Mouse (Mus musculus) forebrain, embryonic 14.5 days (tissue): ENCODE data around the gene St6gal1. TPM values are rescaled to one million over a fixed set of nuclear protein-coding genes. Genes with fewer than 3 reads are reported as not detected.
A peak's percentile ranks its signal among the peaks of the same experiment; 100 is the strongest.

Source experiments
- ATAC-seq: fragments of 200-750 bp; cut with Nextera tagmentation; 2 replicates; pipeline ENCODE4 v1.8.0; 2017; ENCODE audit warnings: mild to moderate bottlenecking, moderate library complexity
- DNase-seq: peaks from one replicate; pipeline ENCODE4 v3.0.0-alpha.2; 2015; ENCODE audit warnings: low spot score
- H3K27ac ChIP-seq: fragments of 300-500 bp; sonication (generic); 2 replicates; pipeline ENCODE4 v1.5.1; 2014; ENCODE audit warnings: low read depth, mild to moderate bottlenecking, control low read depth, low read length, moderate library complexity
- H3K27me3 ChIP-seq: fragments of 300-500 bp; sonication (generic); replicated peaks from 2 replicates; pipeline ENCODE4 v1.6.1; 2014; ENCODE audit warnings: low read length, control low read depth, mixed read lengths; ENCODE audit not compliant: control insufficient read depth, insufficient read depth
- H3K36me3 ChIP-seq: fragments of 300-500 bp; sonication (generic); 2 replicates; pipeline ENCODE4 v1.6.1; 2014; ENCODE audit warnings: low read length, control low read depth; ENCODE audit not compliant: control insufficient read depth, insufficient read depth
- H3K4me1 ChIP-seq: fragments of 300-500 bp; sonication (generic); 2 replicates; pipeline ENCODE4 v1.6.1; 2014; ENCODE audit warnings: antibody characterized with exemption, low read length, control low read depth; ENCODE audit not compliant: control insufficient read depth, insufficient read depth
- H3K4me2 ChIP-seq: fragments of 300-500 bp; sonication (generic); 2 replicates; pipeline ENCODE4 v1.6.1; 2014; ENCODE audit warnings: mild to moderate bottlenecking, control low read depth, low read length
- H3K4me3 ChIP-seq: fragments of 300-500 bp; sonication (generic); 2 replicates; pipeline ENCODE4 v1.5.1; 2014; ENCODE audit warnings: low read depth, low read length, control low read depth
- H3K9ac ChIP-seq: fragments of 300-500 bp; sonication (generic); 2 replicates; pipeline ENCODE4 v1.6.1; 2014; ENCODE audit warnings: mild to moderate bottlenecking, low read length, control low read depth, moderate library complexity
- H3K9me3 ChIP-seq: fragments of 300-500 bp; sonication (generic); replicated peaks from 2 replicates; pipeline ENCODE4 v1.6.1; 2016; ENCODE audit warnings: low read length, control low read depth, mixed read lengths; ENCODE audit not compliant: control insufficient read depth
- WGBS: fragments of 180-500 bp; shearing (Covaris S2); extraction: QIAGEN DNeasy Blood & Tissue Kit; methylation state at CpG from one replicate; pipeline ENCODE4 v1.1.7; 2014; 5-methylcytosine and 5-hydroxymethylcytosine counted together
- polyA plus RNA-seq: library from polyadenylated mRNA; unstranded; fragments of >200 nt; fragmentation: Nextera tagmentation; extraction: Ambion mirVana; gene quantifications from 2 replicates; pipeline ENCODE4 v1.2.1, GENCODE M21; 2014

The St6gal1 gene
- polyA plus RNA-seq, 1 experiment from 2014 or later, result 46.0 TPM

GRCm38 (mm10) chr16:23251445-23251773, 26.9 kb downstream of the St6gal1 start:
- Histone ChIP-seq H3K36me3 (no peaks in the 10 kb centered on the region), H3K27me3 (no peaks in the 10 kb centered on the region), H3K9me3 (no peaks in the 10 kb centered on the region), H3K27ac (no peak overlapping the region), H3K4me3 (no peak overlapping the region), H3K9ac (no peak overlapping the region), H3K4me1 (peaks cover 14% of the 10 kb centered on the region; the same call in 1 of the 2 replicates), H3K4me2 (no peak overlapping the region)
- DNase-seq (no peak), ATAC-seq (peak; percentile 42; the same call in 1 of the 2 replicates)
- WGBS, result 68% methylated on average over 2 of the region's 2 CpGs

- no peak for ATAC-seq
- H3K27me3 ChIP-seq, result no peaks in the 10 kb centered on the region
- H3K9ac ChIP-seq, result no peak overlapping the region
- H3K4me3 ChIP-seq, result no peak overlapping the region
- H3K4me2 ChIP-seq, result no peak overlapping the region
- H3K36me3 ChIP-seq, result peaks cover 4% of the 10 kb centered on the region; the same call in 1 of the 2 replicates
- H3K27ac ChIP-seq, result no peak overlapping the region
- H3K9me3 ChIP-seq, result no peaks in the 10 kb centered on the region
- DNase-seq, result no peak
- WGBS, result 56% methylated on average over 6 of the region's 6 CpGs
- peaks cover 17% of the 10 kb centered on the region; the same call in 1 of the 2 replicates for H3K4me1 ChIP-seq
These were observed 29.1 kb downstream of the St6gal1 start for GRCm38 (mm10) chr16:23253620-23254019.

GRCm38 (mm10) chr16:23254062-23254461, 29.5 kb downstream of the St6gal1 start:
- DNase-seq (no peak), ATAC-seq (no peak)
- Histone ChIP-seq H3K36me3 (peaks cover 4% of the 10 kb centered on the region; the same call in 1 of the 2 replicates), H3K9me3 (no peaks in the 10 kb centered on the region), H3K4me3 (no peak overlapping the region), H3K4me2 (no peak overlapping the region), H3K9ac (no peak overlapping the region), H3K27me3 (no peaks in the 10 kb centered on the region), H3K27ac (no peak overlapping the region), H3K4me1 (peaks cover 21% of the 10 kb centered on the region)
- 88% methylated on average over 1 of the region's 1 CpGs for WGBS

GRCm38 (mm10) chr16:23256638-23257037, 32.1 kb downstream of the St6gal1 start:
- Histone ChIP-seq H3K9ac (no peak overlapping the region), H3K4me1 (peaks cover 12% of the 10 kb centered on the region), H3K36me3 (peaks cover 4% of the 10 kb centered on the region; the same call in 1 of the 2 replicates), H3K27me3 (no peaks in the 10 kb centered on the region), H3K4me3 (no peak overlapping the region), H3K4me2 (no peak overlapping the region), H3K9me3 (no peaks in the 10 kb centered on the region), H3K27ac (no peak overlapping the region)
- DNase-seq, result no peak
- ATAC-seq, result no peak
- WGBS, result 69% methylated on average over 7 of the region's 7 CpGs

- H3K4me2 ChIP-seq, result no peak overlapping the region
- H3K4me1 ChIP-seq, result peaks cover 12% of the 10 kb centered on the region
- WGBS, result 3% methylated on average over 7 of the region's 7 CpGs
These were observed 33.9 kb downstream of the St6gal1 start for GRCm38 (mm10) chr16:23258429-23258822.

GRCm38 (mm10) chr16:23258823-23259457, 34.4 kb downstream of the St6gal1 start:
- DNase-seq (peak; percentile 56), ATAC-seq (peak; percentile 26; the same call in 1 of the 2 replicates)
- WGBS, result 2% methylated on average over 4 of the region's 4 CpGs
- Histone ChIP-seq H3K4me1 (peaks cover 12% of the 10 kb centered on the region), H3K27me3 (no peaks in the 10 kb centered on the region), H3K36me3 (peaks cover 4% of the 10 kb centered on the region; the same call in 1 of the 2 replicates), H3K9ac (no peak overlapping the region), H3K9me3 (no peaks in the 10 kb centered on the region), H3K27ac (no peak overlapping the region), H3K4me2 (no peak overlapping the region), H3K4me3 (no peak overlapping the region)

More at GRCm38 (mm10) chr16:23258429-23258822, 33.9 kb downstream of the St6gal1 start:
- no peak overlapping the region for H3K4me3 ChIP-seq
- peaks cover 4% of the 10 kb centered on the region; the same call in 1 of the 2 replicates for H3K36me3 ChIP-seq
- ATAC-seq (0 out of 2 replicates have a peak, but pooled peaks have one; percentile 31), DNase-seq (no peak)
- H3K27me3 ChIP-seq, result no peaks in the 10 kb centered on the region
- H3K9ac ChIP-seq, result no peak overlapping the region
- no peak overlapping the region; the same call in 1 of the 2 replicates for H3K27ac ChIP-seq
- H3K9me3 ChIP-seq, result no peaks in the 10 kb centered on the region

- Histone ChIP-seq H3K36me3 (peaks cover 8% of the 10 kb centered on the region), H3K27me3 (no peaks in the 10 kb centered on the region), H3K4me2 (no peak overlapping the region), H3K4me3 (no peak overlapping the region), H3K4me1 (peaks cover 12% of the 10 kb centered on the region), H3K9ac (no peak overlapping the region), H3K9me3 (no peaks in the 10 kb centered on the region), H3K27ac (no peak overlapping the region)
- DNase-seq (no peak), ATAC-seq (no peak)
- 42% methylated on average over 3 of the region's 3 CpGs for WGBS
These were observed 35.0 kb downstream of the St6gal1 start for GRCm38 (mm10) chr16:23259580-23259979.

- peaks cover 5% of the 10 kb centered on the region for H3K36me3 ChIP-seq
- no peak overlapping the region for H3K27ac ChIP-seq
- no peaks in the 10 kb centered on the region for H3K27me3 ChIP-seq
- DNase-seq (no peak), ATAC-seq (no peak; the same call in 1 of the 2 replicates)
- no peak overlapping the region for H3K4me3 ChIP-seq
- H3K9ac ChIP-seq, result no peak overlapping the region
- no peak overlapping the region for H3K4me2 ChIP-seq
- H3K4me1 ChIP-seq, result peaks cover 17% of the 10 kb centered on the region
- WGBS, result 5% methylated on average over 3 of the region's 10 CpGs
- H3K9me3 ChIP-seq, result no peaks in the 10 kb centered on the region
These were observed 37.7 kb downstream of the St6gal1 start for GRCm38 (mm10) chr16:23262131-23262768.

- Histone ChIP-seq H3K4me1 (peaks cover 17% of the 10 kb centered on the region), H3K4me3 (no peak overlapping the region), H3K36me3 (peaks cover 4% of the 10 kb centered on the region; the same call in 1 of the 2 replicates), H3K9ac (no peak overlapping the region), H3K27ac (no peak overlapping the region), H3K4me2 (no peak overlapping the region), H3K27me3 (no peaks in the 10 kb centered on the region), H3K9me3 (no peaks in the 10 kb centered on the region)
- DNase-seq (no peak), ATAC-seq (no peak)
- WGBS, result 41% methylated on average over 5 of the region's 5 CpGs
These were observed 38.3 kb downstream of the St6gal1 start for GRCm38 (mm10) chr16:23262846-23263245.
